Mouse (Mus musculus): ENCODE data around the gene Bend6.

GRCm38 (mm10) chr1:33843823-33844222 lies 63.8 kb downstream of the Bend6 start:
- TF ChIP-seq EP300 (IDR thresholded peaks at IDR 0.05; ENCODE audit: low read depth in 1 of 2, low read length in 2 of 2) (no peak), CTCF (IDR thresholded peaks at IDR 0.05 in 2 of 3, conservative IDR thresholded peaks at IDR 0.05 in 1 of 3; ENCODE audit: control insufficient read depth in 1 of 3, insufficient read depth in 1 of 3, low read depth in 2 of 3, low read length in 3 of 3, poor library complexity in 1 of 3, severe bottlenecking in 1 of 3) (no peak), E2F4 (IDR thresholded peaks at IDR 0.05; ENCODE audit: borderline replicate concordance, low read depth, low read length) (no peak), NELFE (IDR thresholded peaks at IDR 0.05; ENCODE audit: low read depth, low read length) (no peak), POLR2A (IDR thresholded peaks at IDR 0.05; ENCODE audit: control insufficient read depth in 1 of 2, insufficient read depth in 1 of 2, low read depth in 1 of 2, low read length in 2 of 2, poor library complexity in 1 of 2) (no peak), USF1 (IDR thresholded peaks at IDR 0.05; ENCODE audit: low read depth, low read length) (no peak), UBTF (IDR thresholded peaks at IDR 0.05; ENCODE audit: borderline replicate concordance, insufficient read depth, low read depth, low read length) (no peak), SMC3 (IDR thresholded peaks at IDR 0.05; ENCODE audit: low read depth, low read length) (no peak), GABPA (IDR thresholded peaks at IDR 0.05; ENCODE audit: low read depth, low read length) (no peak), HCFC1 (IDR thresholded peaks at IDR 0.05; ENCODE audit: low read depth, low read length) (no peak), MAX (IDR thresholded peaks at IDR 0.05; ENCODE audit: low read length) (no peak), RAD21 (IDR thresholded peaks at IDR 0.05; ENCODE audit: low read depth, low read length) (no peak), MXI1 (IDR thresholded peaks at IDR 0.05; ENCODE audit: low read depth, low read length) (no peak), MAZ (IDR thresholded peaks at IDR 0.05; ENCODE audit: low read depth, low read length) (no peak)

All from MEL (cell line).